Mouse (Mus musculus) c-Kit-negative CD71-positive TER-119-positive erythroid progenitor cells, embryonic 14.5 days (primary cell): ENCODE measurements at regions not wholly inside any gene's neighbourhood (a gene's known extent, or its start where the extent isn't known, plus 50 kb on each side); places are given as distances from the start of the nearest gene placed in this dataset.

Experiments used
- DNase-seq: peaks from one replicate; pipeline ENCODE4 v3.0.0-alpha.2; 2013; ENCODE audit warnings: low read depth, low spot score

- DNase-seq, result no peak
These were observed 96.1 kb upstream of the Chd2 start for GRCm38 (mm10) chr7:73637810-73638125.

GRCm38 (mm10) chr7:73637101-73637809, 95.6 kb upstream of the Chd2 start:
- no peak for DNase-seq

- DNase-seq, result no peak
These were observed 93.8 kb upstream of the Chd2 start for GRCm38 (mm10) chr7:73635422-73635821.

GRCm38 (mm10) chr7:73630790-73631189, 89.2 kb upstream of the Chd2 start:
- DNase-seq, result no peak

- no peak for DNase-seq
These were observed 87.6 kb upstream of the Chd2 start for GRCm38 (mm10) chr7:73629182-73629581.

- DNase-seq, result peak; percentile 69
These were observed 86.4 kb upstream of the Chd2 start for GRCm38 (mm10) chr7:73628071-73628470.

GRCm38 (mm10) chr7:73626291-73626690, 84.7 kb upstream of the Chd2 start:
- no peak for DNase-seq

GRCm38 (mm10) chr7:73625651-73626050, 84.0 kb upstream of the Chd2 start:
- DNase-seq, result no peak

GRCm38 (mm10) chr7:73624992-73625391, 83.4 kb upstream of the Chd2 start:
- no peak for DNase-seq

GRCm38 (mm10) chr7:73624093-73624600, 82.5 kb upstream of the Chd2 start:
- no peak for DNase-seq

GRCm38 (mm10) chr7:73622468-73622867, 80.8 kb upstream of the Chd2 start:
- no peak for DNase-seq

- DNase-seq, result no peak
These were observed 78.7 kb upstream of the Chd2 start for GRCm38 (mm10) chr7:73620341-73620740.

GRCm38 (mm10) chr7:73618758-73619416, 77.3 kb upstream of the Chd2 start:
- DNase-seq, result peak; percentile 75

- DNase-seq, result peak; percentile 93
These were observed 76.5 kb upstream of the Chd2 start for GRCm38 (mm10) chr7:73617910-73618757.

GRCm38 (mm10) chr7:73616971-73617906, 75.6 kb upstream of the Chd2 start:
- no peak for DNase-seq

GRCm38 (mm10) chr7:73616015-73616414, 74.4 kb upstream of the Chd2 start:
- no peak for DNase-seq

- DNase-seq, result no peak
These were observed 73.4 kb upstream of the Chd2 start for GRCm38 (mm10) chr7:73614840-73615555.

GRCm38 (mm10) chr7:73614341-73614740, 72.7 kb upstream of the Chd2 start:
- no peak for DNase-seq

GRCm38 (mm10) chr7:73612752-73613092, 71.1 kb upstream of the Chd2 start:
- DNase-seq, result no peak

GRCm38 (mm10) chr7:73611866-73612751, 70.5 kb upstream of the Chd2 start:
- no peak for DNase-seq
